Mouse (Mus musculus) kidney, embryonic 15.5 days (tissue): Measurements from ENCODE around the gene Milr1. TPM values are rescaled to one million over a fixed set of nuclear protein-coding genes. Genes with fewer than 3 reads are reported as not detected.
"Not testable (repeated sequence)": the region's sequence is repeated elsewhere in the genome, so short reads cannot be mapped to it uniquely, and the experiment has no call there.

ENCODE experiments used
- ATAC-seq: fragments of 200-750 bp; cut with Nextera tagmentation; replicated peaks from 2 replicates; pipeline ENCODE4 v1.8.0; 2017; ENCODE audit warnings: moderate TSS enrichment; ENCODE audit not compliant: low FRiP score
- H3K27ac ChIP-seq: fragments of 300-500 bp; sonication (generic); 2 replicates; pipeline ENCODE4 v1.5.1; 2015; ENCODE audit warnings: mild to moderate bottlenecking, inconsistent platforms
- H3K27me3 ChIP-seq: fragments of 300-500 bp; sonication (generic); 2 replicates; pipeline ENCODE4 v1.6.1; 2015; ENCODE audit warnings: inconsistent platforms
- H3K36me3 ChIP-seq: fragments of 300-500 bp; sonication (generic); 2 replicates; pipeline ENCODE4 v1.6.1; 2015; ENCODE audit warnings: inconsistent platforms
- H3K4me1 ChIP-seq: fragments of 300-500 bp; sonication (generic); 2 replicates; pipeline ENCODE4 v1.6.1; 2015; ENCODE audit warnings: inconsistent platforms
- H3K4me2 ChIP-seq: fragments of 300-500 bp; sonication (generic); 2 replicates; pipeline ENCODE4 v1.6.1; 2015; ENCODE audit warnings: moderate library complexity, mild to moderate bottlenecking, inconsistent platforms
- H3K4me3 ChIP-seq: fragments of 300-500 bp; sonication (generic); replicated peaks from 2 replicates; pipeline ENCODE4 v1.5.1; 2015; ENCODE audit warnings: mild to moderate bottlenecking, inconsistent platforms
- H3K9ac ChIP-seq: fragments of 300-500 bp; sonication (generic); 2 replicates; pipeline ENCODE4 v1.6.1; 2015; ENCODE audit warnings: mild to moderate bottlenecking, inconsistent platforms
- H3K9me3 ChIP-seq: fragments of 300-500 bp; sonication (generic); replicated peaks from 2 replicates; pipeline ENCODE4 v1.6.1; 2016; ENCODE audit warnings: inconsistent platforms
- WGBS: fragments of 180-500 bp; shearing (Covaris S2); methylation state at CpG from one replicate; pipeline ENCODE4 v1.1.7; 2015; ENCODE audit warnings: mixed read lengths; 5-methylcytosine and 5-hydroxymethylcytosine counted together
- polyA plus RNA-seq: library from polyadenylated mRNA; unstranded; fragments of >200 nt; fragmentation: Nextera tagmentation; extraction: Ambion mirVana; gene quantifications from 2 replicates; pipeline ENCODE4 v1.2.1, GENCODE M21; 2015

Milr1 gene
- polyA plus RNA-seq, 1 experiment from 2014 or later = 1.7 TPM

DNA sequence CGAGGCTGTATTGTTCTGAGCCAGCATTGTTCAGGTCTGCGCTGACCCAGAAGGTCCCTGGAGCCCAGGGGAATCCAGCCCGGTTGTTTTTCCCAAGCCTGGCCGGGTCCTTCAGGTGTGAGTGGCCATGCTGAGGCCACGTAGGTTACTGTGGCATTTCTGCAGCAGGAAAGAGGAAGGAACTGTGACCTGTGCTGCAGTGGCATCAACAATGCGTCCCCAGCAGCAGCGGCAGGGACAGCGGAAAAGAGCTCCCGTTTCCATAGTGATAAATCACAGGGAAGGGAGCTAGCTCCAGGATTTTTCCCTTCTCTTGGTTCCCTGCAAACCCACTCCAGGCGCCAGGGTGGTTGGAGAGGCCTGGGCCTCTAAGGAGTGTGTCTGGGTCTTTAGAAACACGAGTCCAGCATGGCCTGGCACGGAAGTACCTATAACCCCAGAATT, 13.8 kb upstream of the Milr1 start:
- Histone ChIP-seq H3K9ac (0 out of 2 replicates have a peak overlapping the region, but pooled peaks have one; percentile 10), H3K27ac (peak overlapping the region; percentile 75), H3K9me3 (no peaks in the 10 kb centered on the region), H3K4me2 (no peak overlapping the region), H3K4me3 (no peak overlapping the region), H3K27me3 (no peaks in the 10 kb centered on the region), H3K4me1 (peaks cover 13% of the 10 kb centered on the region; the same call in 1 of the 2 replicates), H3K36me3 (no peaks in the 10 kb centered on the region)
- WGBS = 23% methylated on average over 12 of the region's 12 CpGs
- ATAC-seq = peak; percentile 49; the same call in 1 of the 2 replicates

DNA sequence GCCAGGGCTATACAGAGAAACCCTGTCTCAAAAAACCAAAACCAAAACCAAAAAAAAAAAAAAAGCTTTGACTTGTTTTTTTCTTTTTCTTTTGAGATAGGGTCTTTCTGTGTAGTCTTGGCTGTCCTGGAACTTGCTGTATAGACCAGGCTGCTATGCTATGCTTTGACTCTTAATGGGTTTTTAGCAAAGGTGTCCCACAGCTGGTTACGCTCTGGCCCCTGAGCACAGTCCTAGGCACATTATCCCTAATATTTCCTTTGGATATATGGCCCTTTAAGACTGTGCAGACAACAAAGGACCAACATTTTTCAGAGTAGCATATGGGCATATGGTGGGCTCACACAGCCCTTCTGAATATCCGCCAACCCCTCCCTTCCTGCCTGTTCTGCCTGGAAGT, 11.9 kb upstream of the Milr1 start:
- Histone ChIP-seq H3K9me3 (no peaks in the 10 kb centered on the region), H3K27ac (no peak overlapping the region), H3K4me2 (no peak overlapping the region), H3K4me3 (no peak overlapping the region), H3K27me3 (no peaks in the 10 kb centered on the region), H3K4me1 (peaks cover 13% of the 10 kb centered on the region; the same call in 1 of the 2 replicates), H3K9ac (no peak overlapping the region), H3K36me3 (no peaks in the 10 kb centered on the region)
- 91% methylated on average over 2 of the region's 2 CpGs for WGBS
- no peak for ATAC-seq

DNA sequence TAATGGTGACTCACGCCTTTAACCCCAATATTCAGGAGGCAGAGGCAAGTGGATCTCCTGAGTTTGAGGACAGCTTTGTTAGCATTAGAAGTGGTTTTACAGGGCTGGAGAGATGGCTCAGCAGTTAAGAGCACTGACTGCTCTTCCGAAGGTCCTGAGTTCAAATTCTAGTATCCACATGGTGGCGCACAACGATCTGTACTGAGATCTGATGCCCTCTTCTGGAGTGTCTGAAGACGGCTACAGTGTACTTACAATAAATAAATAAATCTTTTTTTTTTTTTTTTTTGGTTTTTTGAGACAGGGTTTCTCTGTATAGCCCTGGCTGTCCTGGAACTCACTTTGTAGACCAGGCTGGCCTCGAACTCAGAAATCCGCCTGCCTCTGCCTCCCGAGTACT, 10.3 kb upstream of the Milr1 start:
- not testable (repeated sequence) for H3K36me3 ChIP-seq, H3K9ac ChIP-seq, H3K27me3 ChIP-seq, ATAC-seq, H3K27ac ChIP-seq, H3K4me3 ChIP-seq, H3K9me3 ChIP-seq, H3K4me2 ChIP-seq
- 96% methylated on average over 7 of the region's 8 CpGs for WGBS
- H3K4me1 ChIP-seq = peaks cover 13% of the 10 kb centered on the region; the same call in 1 of the 2 replicates

DNA sequence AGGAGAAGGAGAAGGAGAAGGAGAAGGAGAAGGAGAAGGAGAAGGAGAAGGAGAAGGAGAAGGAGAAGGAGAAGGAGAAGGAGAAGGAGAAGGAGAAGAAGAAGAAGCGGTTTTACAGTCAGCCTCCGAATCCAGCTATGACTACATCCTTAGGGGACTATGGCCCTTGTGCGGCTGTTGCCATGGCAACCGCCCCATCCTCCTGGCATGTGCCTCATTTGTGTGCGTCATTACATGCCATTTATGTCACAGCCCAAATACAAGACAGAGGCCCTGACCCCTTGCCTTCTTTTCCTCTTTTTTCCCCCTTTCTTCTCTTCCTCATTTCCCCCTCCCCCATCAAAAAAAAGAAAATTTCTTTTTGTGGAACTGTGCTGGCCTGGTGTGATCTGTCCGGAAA, 9.8 kb upstream of the Milr1 start:
- no peak overlapping the region for H3K4me3 ChIP-seq
- no peak overlapping the region for H3K4me2 ChIP-seq
- H3K27me3 ChIP-seq = no peaks in the 10 kb centered on the region
- H3K4me1 ChIP-seq = peaks cover 12% of the 10 kb centered on the region; the same call in 1 of the 2 replicates
- H3K9ac ChIP-seq = no peak overlapping the region
- 83% methylated on average over 6 of the region's 6 CpGs for WGBS
- H3K36me3 ChIP-seq = no peaks in the 10 kb centered on the region
- no peak overlapping the region for H3K27ac ChIP-seq
- no peak for ATAC-seq
- H3K9me3 ChIP-seq = no peaks in the 10 kb centered on the region

DNA sequence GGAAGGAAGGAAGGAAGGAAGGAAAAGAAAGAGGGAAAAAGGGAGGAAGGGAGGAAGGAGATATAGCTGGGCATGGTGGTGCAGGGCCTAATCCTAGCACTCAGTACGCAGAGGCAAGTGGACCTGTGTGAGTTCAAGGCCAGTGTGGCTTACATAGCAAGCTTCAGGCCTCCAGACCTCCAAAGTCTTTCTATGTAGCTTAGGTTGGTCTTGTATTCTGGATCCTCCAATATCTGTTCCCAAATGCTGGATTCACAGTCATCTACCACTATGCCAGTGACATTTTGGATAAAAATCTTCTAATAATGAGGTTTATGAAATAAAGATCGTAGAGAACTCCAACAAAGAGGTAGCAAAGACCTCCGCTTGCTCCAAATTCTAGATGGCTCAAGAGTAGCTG, 9.2 kb upstream of the Milr1 start:
- Histone ChIP-seq H3K36me3 (no peaks in the 10 kb centered on the region), H3K4me1 (peaks cover 6% of the 10 kb centered on the region; the same call in 1 of the 2 replicates), H3K9ac (no peak overlapping the region), H3K27me3 (no peaks in the 10 kb centered on the region), H3K9me3 (no peaks in the 10 kb centered on the region), H3K4me3 (no peak overlapping the region), H3K27ac (no peak overlapping the region), H3K4me2 (no peak overlapping the region)
- 93% methylated on average over 3 of the region's 3 CpGs for WGBS
- no peak for ATAC-seq

GRCm38 (mm10) chr11:106742388-106742841, 8.6 kb upstream of the Milr1 start:
- Histone ChIP-seq H3K9ac (no peak overlapping the region), H3K36me3 (no peaks in the 10 kb centered on the region), H3K9me3 (no peaks in the 10 kb centered on the region), H3K4me2 (no peak overlapping the region), H3K27me3 (no peaks in the 10 kb centered on the region), H3K27ac (no peak overlapping the region), H3K4me3 (no peak overlapping the region), H3K4me1 (peaks cover 2% of the 10 kb centered on the region; the same call in 1 of the 2 replicates)
- 48% methylated on average over 6 of the region's 6 CpGs for WGBS
- ATAC-seq = no peak

DNA sequence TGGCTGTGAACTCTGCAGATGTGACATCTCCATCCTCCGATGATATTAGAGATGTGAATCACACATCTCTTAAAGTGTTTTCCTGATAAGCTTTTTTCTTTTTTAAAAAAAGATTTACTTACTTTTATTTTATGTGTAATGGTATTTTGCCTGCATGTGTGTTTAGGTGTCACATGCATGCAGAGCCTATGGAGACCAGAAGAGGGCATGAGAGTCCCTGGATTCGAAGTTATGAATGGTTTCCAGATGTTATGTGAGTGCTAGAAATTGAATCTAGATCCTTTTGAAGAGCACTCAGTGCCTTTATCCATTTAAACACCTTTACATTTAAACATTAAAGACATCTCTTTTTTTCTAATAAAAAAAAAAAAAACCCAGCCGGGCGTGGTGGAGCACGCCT, 6.1 kb upstream of the Milr1 start:
- no peaks in the 10 kb centered on the region for H3K27me3 ChIP-seq
- no peak for ATAC-seq
- H3K27ac ChIP-seq = no peak overlapping the region
- no peaks in the 10 kb centered on the region for H3K4me1 ChIP-seq
- WGBS = 89% methylated on average over 5 of the region's 5 CpGs
- H3K9me3 ChIP-seq = no peaks in the 10 kb centered on the region
- H3K36me3 ChIP-seq = no peaks in the 10 kb centered on the region
- no peak overlapping the region for H3K4me3 ChIP-seq
- no peak overlapping the region for H3K9ac ChIP-seq
- no peak overlapping the region for H3K4me2 ChIP-seq

DNA sequence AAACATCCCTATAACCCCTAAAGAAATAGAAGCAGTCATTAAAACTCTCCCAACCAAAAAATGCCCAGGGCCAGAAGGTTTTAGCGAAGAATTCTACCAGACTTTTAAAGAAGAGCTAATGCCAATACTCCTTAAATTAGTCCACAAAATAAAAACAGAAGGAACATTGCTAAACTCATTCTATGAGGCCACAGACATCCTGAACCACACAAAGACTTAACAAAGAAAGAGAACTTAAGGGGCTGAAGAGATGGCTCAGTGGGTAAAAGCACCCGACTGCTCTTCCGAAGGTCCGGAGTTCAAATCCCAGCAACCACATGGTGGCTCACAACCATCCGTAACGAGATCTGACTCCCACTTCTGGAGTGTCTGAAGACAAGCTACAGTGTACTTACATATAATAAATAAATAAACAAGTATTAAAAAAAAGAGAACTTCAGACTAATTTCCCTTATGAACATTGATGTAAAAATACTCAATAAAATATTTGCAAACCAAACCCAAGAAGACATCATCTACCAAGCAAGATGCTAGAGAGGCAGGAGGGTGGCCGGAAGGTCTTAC, 1.4 kb upstream of the Milr1 start:
- not testable (repeated sequence) for H3K4me2 ChIP-seq, H3K4me1 ChIP-seq, H3K36me3 ChIP-seq, H3K27ac ChIP-seq, H3K27me3 ChIP-seq, H3K9me3 ChIP-seq, ATAC-seq, H3K4me3 ChIP-seq, H3K9ac ChIP-seq
- WGBS = 94% methylated on average over 7 of the region's 7 CpGs

- H3K9ac ChIP-seq = no peak within 1 kb of the TSS
- no peaks in the 10 kb centered on the region for H3K4me1 ChIP-seq
- no peaks in the 10 kb centered on the region for H3K9me3 ChIP-seq
- H3K4me2 ChIP-seq = no peak within 1 kb of the TSS
- no peak for ATAC-seq
- no peaks in the 10 kb centered on the region for H3K27me3 ChIP-seq
- no peaks in the 10 kb centered on the region for H3K36me3 ChIP-seq
- no peak within 1 kb of the TSS for H3K27ac ChIP-seq
- no peak within 1 kb of the TSS for H3K4me3 ChIP-seq
- WGBS = 76% methylated on average over 13 of the region's 13 CpGs
These were observed 790 bp upstream of the Milr1 start, which contains the start of gene Pecam1 for GRCm38 (mm10) chr11:106750121-106750751. Gene Pecam1, minus strand, starts transcription at chr11:106750628.

DNA sequence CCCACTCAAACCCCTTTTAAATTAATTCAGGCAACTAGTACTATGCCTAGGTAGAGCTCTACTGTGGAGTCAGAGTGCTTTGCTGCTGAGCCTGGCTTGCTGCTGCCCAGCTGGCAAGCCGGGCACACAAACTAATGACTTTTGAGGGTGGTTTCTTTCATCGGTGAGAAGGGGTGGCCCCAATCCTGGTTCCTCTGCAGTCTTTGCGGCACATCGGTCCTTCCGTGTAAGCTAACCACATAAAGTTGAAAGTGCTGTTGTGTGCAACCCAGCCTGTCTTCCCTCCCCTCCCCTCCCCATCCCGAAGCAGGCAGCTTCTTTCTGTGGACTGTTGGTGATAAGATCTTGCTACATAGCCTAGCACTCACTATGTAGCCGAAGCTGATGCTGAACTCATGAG, 1.1 kb downstream of the Milr1 start:
- H3K27ac ChIP-seq = no peak overlapping the region
- no peaks in the 10 kb centered on the region for H3K9me3 ChIP-seq
- no peaks in the 10 kb centered on the region for H3K4me1 ChIP-seq
- H3K27me3 ChIP-seq = no peaks in the 10 kb centered on the region
- no peak overlapping the region for H3K4me2 ChIP-seq
- H3K9ac ChIP-seq = no peak overlapping the region
- H3K4me3 ChIP-seq = no peak overlapping the region
- no peaks in the 10 kb centered on the region for H3K36me3 ChIP-seq
- 73% methylated on average over 7 of the region's 7 CpGs for WGBS
- ATAC-seq = no peak

- no peak for ATAC-seq
- no peak overlapping the region for H3K4me3 ChIP-seq
- H3K27ac ChIP-seq = no peak overlapping the region
- H3K9ac ChIP-seq = no peak overlapping the region
- H3K36me3 ChIP-seq = no peaks in the 10 kb centered on the region
- H3K4me1 ChIP-seq = no peaks in the 10 kb centered on the region
- no peaks in the 10 kb centered on the region for H3K27me3 ChIP-seq
- WGBS = 89% methylated on average over 6 of the region's 6 CpGs
- no peak overlapping the region for H3K4me2 ChIP-seq
- no peaks in the 10 kb centered on the region for H3K9me3 ChIP-seq
These were observed 2.3 kb downstream of the Milr1 start for GRCm38 (mm10) chr11:106753314-106753713.

GRCm38 (mm10) chr11:106755583-106755982, 4.6 kb downstream of the Milr1 start:
- 59% methylated on average over 5 of the region's 5 CpGs for WGBS
- Histone ChIP-seq H3K36me3 (no peaks in the 10 kb centered on the region), H3K4me1 (no peaks in the 10 kb centered on the region), H3K27me3 (no peaks in the 10 kb centered on the region), H3K27ac (no peak overlapping the region), H3K9me3 (no peaks in the 10 kb centered on the region), H3K4me3 (no peak overlapping the region), H3K9ac (no peak overlapping the region), H3K4me2 (no peak overlapping the region)
- ATAC-seq = no peak
